Mouse (Mus musculus) MEL-GATA-1-ER (cell line): ENCODE results near the gene Nxph3.
A peak's percentile ranks its signal among the peaks of the same experiment; 100 is the strongest.
"Not testable (repeated sequence)": the region's sequence is repeated elsewhere in the genome, so short reads cannot be mapped to it uniquely, and the experiment has no call there.

Source experiments
- DNase-seq: peaks from one replicate; pipeline ENCODE4 v3.0.0-alpha.2; 2012; ENCODE audit warnings: low read depth; ENCODE audit errors: extremely low read depth

Gene Nxph3

GRCm38 (mm10) chr11:95519299-95519698, 4.9 kb upstream of the Nxph3 start:
- DNase-seq, result no peak

- no peak for DNase-seq
Measured at GRCm38 (mm10) chr11:95517162-95517561, 2.8 kb upstream of the Nxph3 start.

- DNase-seq, result no peak
Measured at GRCm38 (mm10) chr11:95516491-95516911, 2.1 kb upstream of the Nxph3 start.

GRCm38 (mm10) chr11:95515376-95516323, 1.3 kb upstream of the Nxph3 start:
- no peak for DNase-seq

- DNase-seq, result no peak
Measured at GRCm38 (mm10) chr11:95513461-95514297, 691 bp downstream of the Nxph3 start.

GRCm38 (mm10) chr11:95512383-95512782, 2.0 kb downstream of the Nxph3 start:
- DNase-seq, result no peak

- DNase-seq, result no peak
Measured at GRCm38 (mm10) chr11:95511919-95512318, 2.5 kb downstream of the Nxph3 start.

GRCm38 (mm10) chr11:95510631-95511030, 3.7 kb downstream of the Nxph3 start:
- DNase-seq, result no peak

- no peak for DNase-seq
Measured at GRCm38 (mm10) chr11:95509126-95509717, 5.1 kb downstream of the Nxph3 start.

GRCm38 (mm10) chr11:95508211-95508926, 6.0 kb downstream of the Nxph3 start:
- no peak for DNase-seq

- no peak for DNase-seq
Measured at GRCm38 (mm10) chr11:95507785-95508184, 6.6 kb downstream of the Nxph3 start.

GRCm38 (mm10) chr11:95507041-95507716, 7.2 kb downstream of the Nxph3 start:
- no peak for DNase-seq

- DNase-seq, result no peak
Measured at GRCm38 (mm10) chr11:95504271-95504731, 10.1 kb downstream of the Nxph3 start.

GRCm38 (mm10) chr11:95503581-95504180, 10.7 kb downstream of the Nxph3 start:
- DNase-seq, result peak; percentile 24

GRCm38 (mm10) chr11:95501826-95502225, 12.5 kb downstream of the Nxph3 start:
- DNase-seq, result not testable (repeated sequence)

GRCm38 (mm10) chr11:95500836-95501235, 13.5 kb downstream of the Nxph3 start:
- DNase-seq, result no peak

GRCm38 (mm10) chr11:95500412-95500811, 14.0 kb downstream of the Nxph3 start:
- DNase-seq, result no peak

- no peak for DNase-seq
Measured at GRCm38 (mm10) chr11:95497921-95498320, 16.4 kb downstream of the Nxph3 start.

- no peak for DNase-seq
Measured at GRCm38 (mm10) chr11:95495883-95496282, 18.5 kb downstream of the Nxph3 start.

- DNase-seq, result no peak
Measured at GRCm38 (mm10) chr11:95494374-95494773, 20.0 kb downstream of the Nxph3 start.
